Mouse (Mus musculus): ENCODE measurements at regions not wholly inside any gene's neighbourhood (a gene's known extent, or its start where the extent isn't known, plus 50 kb on each side); places are given as distances from the start of the nearest gene placed in this dataset.

DNA sequence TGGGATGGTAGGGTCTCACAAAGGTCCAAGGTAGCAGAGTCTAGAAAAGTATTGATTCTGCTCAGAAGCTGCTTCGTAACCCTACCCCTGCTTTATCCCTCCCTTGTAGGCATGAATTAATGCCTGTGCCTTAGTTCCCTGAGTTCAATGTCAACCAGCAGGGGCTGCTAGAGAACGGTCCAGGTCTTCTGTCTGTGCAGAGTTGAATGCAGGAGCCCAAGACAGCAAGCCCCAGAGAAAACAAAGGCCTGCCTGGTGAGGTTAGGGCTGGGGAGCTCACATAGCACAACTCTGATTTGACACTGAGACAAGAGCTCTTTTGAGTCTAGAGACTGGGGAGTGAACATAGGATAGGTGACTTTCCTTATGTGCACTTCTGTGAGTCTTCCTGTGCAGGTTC, 56.6 kb downstream of the Olig3 start:
- DNase-seq (ENCODE audit: low read depth): no peak

GRCm38 (mm10) chr10:19413935-19414334, 57.6 kb downstream of the Olig3 start:
- no peak for DNase-seq (ENCODE audit: low read depth)

DNA sequence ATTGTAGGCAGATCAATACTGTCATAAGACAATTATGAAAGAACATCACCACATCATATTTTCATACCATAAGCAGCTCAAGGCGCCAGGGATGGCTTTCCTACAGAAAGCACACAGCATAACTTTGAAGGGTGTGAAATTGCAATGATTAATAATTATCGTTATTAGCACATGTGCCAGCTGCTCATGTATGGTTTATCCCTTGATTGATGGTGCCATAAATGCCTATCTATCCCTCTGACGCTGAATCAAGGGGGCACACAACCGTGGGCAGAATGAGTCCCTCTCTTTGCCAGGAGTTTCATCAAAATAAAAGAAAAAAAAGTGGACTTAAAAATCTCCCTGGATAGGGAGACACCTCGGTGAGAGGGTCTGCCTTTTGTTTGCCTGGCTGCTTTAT, 58.5 kb downstream of the Olig3 start:
- no peak for DNase-seq (ENCODE audit: low read depth)

GRCm38 (mm10) chr10:19424030-19424429, 67.7 kb downstream of the Olig3 start:
- DNase-seq (ENCODE audit: low read depth): no peak

GRCm38 (mm10) chr10:19424961-19425360, 68.6 kb downstream of the Olig3 start:
- DNase-seq (ENCODE audit: low read depth): no peak

GRCm38 (mm10) chr10:19426835-19427234, 70.5 kb downstream of the Olig3 start:
- no peak for DNase-seq (ENCODE audit: low read depth)

GRCm38 (mm10) chr10:19432515-19432914, 76.2 kb downstream of the Olig3 start:
- DNase-seq (ENCODE audit: low read depth): no peak

DNA sequence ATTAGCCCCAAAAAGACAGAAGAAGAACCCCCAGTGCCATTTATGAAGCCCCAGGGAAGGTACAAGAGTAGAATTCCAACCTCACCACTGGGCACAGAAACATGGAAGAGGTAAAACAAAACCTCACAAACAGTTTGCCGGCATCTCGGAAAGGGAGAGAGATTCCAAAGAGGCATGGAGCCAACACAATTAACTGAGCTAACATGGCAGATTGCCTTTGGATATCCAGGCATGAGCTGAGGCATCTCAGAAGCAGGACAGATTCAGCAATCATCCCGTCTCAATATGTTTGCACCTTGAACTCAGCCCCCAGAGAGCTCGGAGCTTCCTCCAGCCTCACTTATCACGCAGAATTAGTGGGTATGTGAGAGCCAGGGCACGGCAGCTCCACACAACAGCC, 78.3 kb downstream of the Olig3 start:
- DNase-seq (ENCODE audit: low read depth): no peak

DNA sequence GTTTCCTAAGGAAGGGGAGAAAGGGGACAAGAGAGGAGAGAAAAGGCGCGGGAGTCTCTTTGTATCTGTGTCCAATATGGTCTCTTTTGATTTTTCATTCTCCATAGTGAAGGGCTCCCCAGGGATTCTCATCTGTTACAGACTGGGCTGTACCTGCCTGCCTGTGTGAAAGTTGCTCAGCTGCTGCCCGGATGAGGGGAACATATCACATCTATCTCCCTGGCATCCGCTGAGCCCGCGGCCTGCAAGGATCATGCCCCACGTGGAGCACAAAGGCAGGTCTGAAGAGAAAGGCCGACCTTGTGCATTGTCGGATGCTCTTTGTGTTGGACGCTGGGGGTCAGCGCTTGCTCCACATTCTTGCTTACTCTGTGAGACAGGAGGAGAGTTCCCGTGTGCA, 85.5 kb downstream of the Olig3 start:
- no peak for DNase-seq (ENCODE audit: low read depth)

- no peak for DNase-seq (ENCODE audit: low read depth)
These were observed 87.2 kb downstream of the Olig3 start for GRCm38 (mm10) chr10:19443516-19443915.

DNA sequence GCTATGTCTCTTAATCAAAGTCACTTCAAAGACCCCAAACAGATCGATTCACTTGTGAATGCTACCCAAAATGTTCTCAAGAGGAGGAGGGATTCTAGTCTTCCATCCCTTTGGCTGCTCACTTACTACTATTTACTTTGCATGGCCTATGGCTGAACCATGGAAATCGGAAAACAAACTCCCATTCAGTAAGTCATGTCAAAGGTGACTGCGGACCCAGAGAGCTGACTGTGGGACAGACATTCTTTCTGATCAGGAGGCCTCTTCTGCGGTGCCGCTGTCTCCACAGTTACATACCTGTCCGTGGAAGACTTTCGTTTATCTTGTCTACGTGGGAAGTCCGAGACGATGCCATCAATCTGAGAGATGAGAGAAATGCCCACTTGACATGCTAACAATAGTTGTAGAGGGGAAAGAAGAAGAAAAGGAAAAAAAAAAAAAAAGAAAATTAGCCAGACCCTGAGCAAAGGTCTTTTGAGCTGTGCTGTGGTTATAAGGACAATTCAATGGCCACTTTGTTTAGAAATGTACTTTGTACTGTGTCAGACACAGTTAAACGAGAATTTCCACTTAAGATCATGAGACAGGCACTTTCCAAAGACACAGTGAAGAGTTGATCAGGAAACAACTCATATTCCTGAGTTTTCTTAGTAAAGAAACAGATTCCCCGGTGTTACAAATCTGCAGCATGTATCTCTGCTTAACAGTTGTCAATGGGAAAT, 92.7 kb downstream of the Olig3 start:
- no peak for DNase-seq (ENCODE audit: low read depth)

- no peak for DNase-seq (ENCODE audit: low read depth)
These were observed 102.7 kb downstream of the Olig3 start for GRCm38 (mm10) chr10:19459053-19459452.

GRCm38 (mm10) chr10:19459709-19460108, 103.4 kb downstream of the Olig3 start:
- DNase-seq (ENCODE audit: low read depth): no peak

- no peak for DNase-seq (ENCODE audit: low read depth)
These were observed 103.8 kb downstream of the Olig3 start for GRCm38 (mm10) chr10:19460164-19460563.

GRCm38 (mm10) chr10:19463800-19464199, 107.5 kb downstream of the Olig3 start:
- no peak for DNase-seq (ENCODE audit: low read depth)

DNA sequence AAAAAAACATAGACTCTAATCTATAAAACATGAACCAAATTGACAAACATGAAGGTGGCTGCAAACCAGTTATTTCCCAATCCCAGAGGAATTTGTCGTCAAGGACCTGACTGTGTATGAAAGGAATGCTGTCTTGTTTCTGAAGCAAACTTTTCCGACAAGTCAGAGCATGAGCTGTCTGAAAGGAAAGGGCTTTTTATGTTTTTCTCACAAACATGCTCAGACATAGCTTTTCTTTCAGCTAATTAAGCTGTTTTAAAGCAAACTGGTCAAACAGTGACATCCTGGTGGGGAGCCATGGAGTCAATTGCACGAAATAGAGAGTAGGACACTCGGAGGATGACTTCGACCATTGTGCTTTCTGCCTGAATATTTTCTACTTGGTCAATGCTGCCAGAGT, 108.2 kb downstream of the Olig3 start:
- DNase-seq (ENCODE audit: low read depth): no peak

DNA sequence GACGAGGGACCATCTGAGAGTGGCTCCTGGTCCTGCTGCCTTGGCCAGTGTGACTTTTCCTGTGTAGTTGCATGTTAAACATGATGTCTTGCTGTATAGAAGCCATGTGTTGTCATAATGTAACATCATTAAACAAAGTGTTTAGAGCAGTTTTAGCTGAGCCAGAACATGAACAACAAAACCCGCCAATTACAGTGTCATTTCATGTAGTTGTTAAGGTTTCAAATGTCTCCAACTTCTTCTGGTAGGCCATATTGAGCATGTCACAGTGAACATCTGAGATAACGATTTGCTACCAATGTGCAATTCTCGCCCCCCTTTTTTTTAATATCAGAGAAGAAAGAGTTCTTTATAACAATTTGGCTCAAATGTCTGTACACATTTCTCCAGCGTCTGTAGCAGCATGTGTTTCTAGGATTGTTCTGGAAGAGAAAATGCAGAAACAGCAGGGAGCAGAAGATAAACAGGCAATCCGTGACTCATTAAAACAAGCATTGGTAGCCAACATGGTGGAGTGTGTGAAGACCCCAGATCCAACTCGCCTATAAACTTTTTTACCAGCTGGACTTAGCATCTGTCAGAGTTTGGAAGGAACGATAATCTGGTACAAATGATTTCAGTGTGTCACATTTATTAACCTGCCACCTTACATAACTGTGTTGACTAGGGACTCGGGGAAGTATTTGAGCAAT, 115.2 kb downstream of the Olig3 start:
- DNase-seq (ENCODE audit: low read depth): no peak

GRCm38 (mm10) chr10:19472066-19472465, 115.7 kb downstream of the Olig3 start:
- DNase-seq (ENCODE audit: low read depth): no peak

DNA sequence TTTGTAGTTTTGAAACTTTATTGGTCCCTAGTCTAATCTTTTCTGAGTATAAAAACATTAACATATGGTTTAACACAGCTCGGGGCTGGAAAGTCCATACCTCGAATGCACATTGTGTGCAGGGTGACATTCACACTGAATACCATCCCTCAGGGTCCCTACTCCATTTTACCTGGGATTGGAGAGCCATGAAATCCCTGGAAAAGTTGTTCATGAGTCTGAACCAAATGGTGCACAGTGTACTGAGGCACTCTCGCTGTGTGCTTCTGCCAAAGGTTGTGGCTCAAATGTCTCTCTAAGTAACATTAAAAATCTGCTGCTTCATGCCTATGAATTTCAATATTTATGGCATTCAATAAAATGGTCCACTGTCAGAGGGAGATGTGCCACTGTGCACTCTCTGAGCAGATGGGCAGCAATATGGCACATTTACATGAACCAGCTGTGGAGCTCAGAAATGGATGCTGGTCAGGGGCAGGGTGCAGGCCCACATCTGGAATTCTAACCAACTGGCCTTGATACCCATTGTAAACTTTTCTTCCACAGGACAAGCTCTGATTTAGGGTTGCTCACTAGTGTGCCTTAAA, 116.7 kb downstream of the Olig3 start:
- DNase-seq (ENCODE audit: low read depth): no peak

- DNase-seq (ENCODE audit: low read depth): no peak
These were observed 106.1 kb upstream of the Ifngr1 start for GRCm38 (mm10) chr10:19485537-19486135.

DNA sequence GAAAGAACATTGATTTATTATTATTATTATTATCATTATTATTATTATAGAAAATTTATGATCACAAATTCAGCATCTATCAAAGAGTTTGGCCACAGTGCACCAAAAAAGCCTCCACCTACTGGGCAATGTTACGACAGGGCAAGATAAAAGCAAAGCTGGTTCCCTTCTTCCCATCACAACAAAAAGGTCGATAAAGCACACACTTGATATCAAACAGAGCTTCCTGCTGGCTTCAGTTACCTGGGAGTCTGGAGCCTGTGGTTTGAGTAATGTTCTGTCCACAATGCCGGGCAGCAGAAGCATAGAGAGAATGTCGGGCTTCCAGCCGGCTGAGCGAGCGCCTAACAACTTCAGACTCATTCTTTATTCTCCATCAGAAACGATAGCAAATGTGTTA, 101.2 kb upstream of the Ifngr1 start:
- DNase-seq (ENCODE audit: low read depth): no peak

- peak; percentile 34 for DNase-seq (ENCODE audit: low read depth)
These were observed 100.0 kb upstream of the Ifngr1 start for GRCm38 (mm10) chr10:19491513-19492380.

All from c-Kit-positive CD71-negative TER-119-negative erythroid progenitor cells, embryonic 14.5 days (primary cell).